Mouse (Mus musculus) kidney, adult 9 months (tissue): ENCODE measurements around the gene Mfsd6.
"Not testable (repeated sequence)": the region's sequence is repeated elsewhere in the genome, so short reads cannot be mapped to it uniquely, and the experiment has no call there.

Source experiments
- DNase-seq: peaks from one replicate; pipeline ENCODE4 v3.0.0; 2022

Mfsd6 gene

DNA sequence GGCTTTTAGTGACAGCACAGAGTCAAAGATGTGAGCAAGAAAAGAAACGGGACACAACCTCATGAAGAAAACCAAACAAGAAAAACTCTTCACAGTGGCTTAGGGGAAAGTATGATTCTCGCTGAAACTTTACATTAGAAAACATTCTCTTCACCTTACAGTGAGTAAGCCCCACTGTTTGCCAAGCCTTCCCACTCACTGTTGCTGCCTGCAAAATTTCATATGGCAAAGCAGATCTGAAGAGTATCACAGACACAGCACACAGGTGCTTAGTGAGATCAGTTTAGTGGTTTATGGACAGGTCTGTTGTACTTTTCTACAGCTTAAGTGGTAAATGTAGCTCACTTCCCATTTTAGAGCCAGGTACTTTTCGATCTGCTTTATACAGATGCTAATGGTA, 20.2 kb downstream of the Mfsd6 start:
- DNase-seq: no peak

DNA sequence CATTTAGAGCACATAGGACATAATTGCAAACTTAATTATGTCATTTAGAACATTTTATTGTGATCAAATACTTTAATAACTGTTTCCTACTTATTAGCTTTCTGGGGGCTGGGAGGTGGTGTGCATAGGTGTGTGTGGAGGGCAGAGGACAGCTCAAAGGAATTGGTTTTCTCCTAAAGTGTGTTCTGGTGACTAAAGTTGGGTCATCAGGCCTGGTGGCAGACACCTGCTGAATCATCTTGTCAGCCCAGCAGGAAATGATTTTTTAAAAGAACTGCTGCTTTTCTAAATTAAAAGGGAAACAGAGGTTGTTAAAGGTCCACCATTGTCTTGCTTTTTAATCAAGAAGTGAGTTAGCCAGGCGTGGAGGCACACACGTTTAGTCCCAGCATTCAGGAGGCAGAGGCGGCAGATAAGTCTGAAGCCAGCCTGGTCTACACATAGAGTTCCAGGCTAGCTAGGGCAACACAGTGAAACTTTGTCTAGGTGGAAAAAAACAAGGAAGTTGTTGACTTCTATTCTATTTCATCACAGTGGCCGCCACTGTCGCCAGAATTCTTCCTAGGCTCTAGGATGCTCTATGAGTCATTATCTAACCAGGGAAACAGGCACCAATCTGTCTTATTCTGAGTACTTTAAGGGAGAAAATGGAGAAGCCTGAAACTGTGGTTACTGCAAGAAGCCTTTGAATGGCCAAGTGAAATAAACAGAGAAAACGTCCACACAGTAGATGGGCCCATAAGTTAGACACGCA, 24.3 kb downstream of the Mfsd6 start:
- DNase-seq: no peak

DNA sequence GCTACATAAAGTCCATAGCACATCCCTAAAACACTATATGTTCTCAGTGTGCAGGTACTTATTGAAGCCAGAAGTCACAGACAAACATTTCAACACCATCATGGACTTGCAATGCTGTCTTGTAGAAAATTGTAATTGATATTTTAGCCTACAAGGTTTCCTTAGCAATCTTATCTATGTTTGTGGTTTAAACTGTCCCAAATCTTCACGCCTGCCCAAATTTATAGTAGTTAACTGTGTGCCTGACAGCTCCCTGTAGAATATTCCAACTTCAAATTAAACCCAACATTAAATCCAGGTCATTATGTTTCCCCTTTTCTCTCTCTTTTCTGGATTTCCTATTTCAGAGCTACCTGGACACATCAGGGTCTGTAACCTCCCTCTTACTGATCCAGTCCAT, 25.3 kb downstream of the Mfsd6 start:
- DNase-seq: no peak

DNA sequence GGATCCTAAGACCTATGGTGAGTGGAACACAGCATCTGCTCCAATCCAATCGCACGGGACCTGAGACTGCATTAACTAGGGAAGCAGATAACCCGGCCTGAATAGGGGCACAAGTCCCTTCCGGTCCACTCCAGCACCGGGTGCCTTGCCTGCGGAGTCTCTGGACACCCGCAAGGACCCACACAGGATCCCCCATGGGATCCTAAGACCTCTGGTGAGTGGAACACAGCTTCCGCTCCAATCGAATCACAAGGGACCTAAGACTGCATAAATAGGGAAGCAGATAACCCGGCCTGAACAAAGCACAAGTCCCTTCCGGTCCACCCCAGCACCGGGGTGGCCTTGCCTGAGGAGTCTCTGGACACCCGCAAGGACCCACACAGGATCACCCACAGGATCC, 32.8 kb downstream of the Mfsd6 start:
- not testable (repeated sequence) for DNase-seq

DNA sequence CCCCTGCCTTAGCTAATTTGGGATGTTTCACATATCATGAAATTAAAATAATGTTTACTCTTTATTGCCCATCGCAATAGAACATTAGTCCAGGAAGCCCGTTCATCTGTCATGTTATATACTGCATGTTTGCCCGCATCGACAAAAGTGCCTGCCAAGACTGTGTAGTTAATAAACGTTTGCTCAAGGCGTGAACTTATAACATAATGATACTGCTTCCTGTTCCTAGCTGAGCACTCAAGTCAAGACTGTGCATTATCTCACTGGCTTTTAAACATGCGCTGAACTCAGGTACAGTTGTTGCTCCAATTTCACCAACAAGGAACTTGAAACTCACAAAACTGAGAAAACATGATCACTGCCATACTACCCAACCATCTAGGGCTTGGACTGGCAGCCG, 39.6 kb downstream of the Mfsd6 start:
- DNase-seq: no peak

DNA sequence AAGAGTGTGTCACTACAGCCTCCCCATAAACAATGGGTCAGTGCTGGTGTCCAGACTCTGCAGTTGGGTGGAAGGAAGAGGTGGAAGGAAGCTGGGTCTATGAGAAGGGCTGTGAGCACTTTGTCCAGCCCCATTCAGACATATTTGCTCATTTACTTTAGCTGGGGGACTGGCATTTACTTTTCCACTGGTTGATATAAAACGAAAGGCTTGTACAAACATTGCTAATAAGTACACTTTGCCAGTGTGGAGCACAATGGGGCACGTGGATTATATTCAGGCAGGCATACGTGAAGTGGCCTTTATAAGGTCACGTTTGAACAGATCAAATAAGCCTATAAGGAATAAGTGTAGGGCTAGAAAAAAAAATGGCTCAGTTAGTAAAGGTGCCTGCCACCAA, 43.7 kb downstream of the Mfsd6 start:
- no peak for DNase-seq

DNA sequence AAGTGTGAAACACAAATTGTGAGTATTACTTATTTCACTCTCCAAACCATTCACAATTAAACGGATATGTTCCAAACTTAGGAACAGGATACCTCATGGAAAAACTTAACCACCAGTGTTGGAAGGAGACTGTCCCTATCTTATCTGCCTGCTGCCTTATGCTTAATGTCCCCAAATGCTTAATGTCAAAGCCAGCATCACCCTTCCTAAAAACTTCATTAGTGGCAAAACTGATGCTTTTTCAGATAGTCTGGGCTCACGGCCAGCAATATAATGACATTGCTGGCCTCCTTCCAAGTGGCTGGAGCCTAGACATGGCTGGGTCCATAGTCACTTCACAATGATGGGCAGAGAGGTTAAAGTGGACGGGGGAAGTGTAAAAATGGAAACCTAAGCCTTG, 50.6 kb downstream of the Mfsd6 start:
- peak; percentile 32 for DNase-seq

DNA sequence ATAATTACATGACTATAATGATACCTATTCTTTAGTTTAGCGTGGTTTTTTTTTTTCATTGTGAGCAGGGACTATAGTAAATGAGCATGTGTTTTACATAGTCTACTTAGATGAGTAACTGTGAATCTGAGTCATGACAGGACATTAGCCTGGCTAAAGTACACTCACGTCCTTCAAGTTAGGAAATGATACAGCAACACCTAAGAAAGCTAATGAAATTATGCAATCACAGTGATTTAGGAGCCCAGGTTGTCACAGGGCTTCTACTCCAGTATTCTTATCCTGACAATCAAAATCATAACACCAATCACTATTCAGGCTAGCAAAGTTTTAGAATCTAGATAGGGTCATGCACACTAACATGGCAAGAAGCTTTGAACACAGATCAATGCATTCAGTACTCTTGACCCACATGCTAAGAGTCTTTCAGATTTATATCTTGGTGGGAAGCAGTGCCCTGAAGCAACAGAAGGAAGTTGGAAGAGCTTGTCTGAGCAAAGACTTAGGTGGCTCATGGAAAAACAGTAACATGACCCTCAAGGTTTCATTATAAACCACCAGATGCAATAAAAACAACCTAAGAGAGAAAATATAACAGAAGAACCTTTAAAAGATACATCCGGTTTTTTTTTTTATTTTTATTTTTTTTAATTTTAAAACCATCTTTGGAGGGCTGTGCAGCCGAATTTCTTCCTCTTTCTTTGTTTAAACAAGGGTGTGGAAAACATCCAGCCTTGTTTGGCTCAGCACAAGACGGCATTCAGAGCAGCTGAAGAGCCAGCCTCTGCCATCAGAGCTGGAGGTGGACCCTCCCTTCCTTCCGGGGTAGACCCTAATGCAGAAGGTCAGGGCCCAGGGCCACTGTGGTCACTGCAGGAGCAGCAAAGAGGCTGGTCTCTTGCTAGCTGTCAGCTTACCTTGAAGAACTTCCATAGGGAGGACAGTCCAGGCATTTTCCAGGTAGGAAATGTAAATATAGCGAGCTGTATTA, 51.4 kb downstream of the Mfsd6 start:
- DNase-seq: peak; percentile 11

DNA sequence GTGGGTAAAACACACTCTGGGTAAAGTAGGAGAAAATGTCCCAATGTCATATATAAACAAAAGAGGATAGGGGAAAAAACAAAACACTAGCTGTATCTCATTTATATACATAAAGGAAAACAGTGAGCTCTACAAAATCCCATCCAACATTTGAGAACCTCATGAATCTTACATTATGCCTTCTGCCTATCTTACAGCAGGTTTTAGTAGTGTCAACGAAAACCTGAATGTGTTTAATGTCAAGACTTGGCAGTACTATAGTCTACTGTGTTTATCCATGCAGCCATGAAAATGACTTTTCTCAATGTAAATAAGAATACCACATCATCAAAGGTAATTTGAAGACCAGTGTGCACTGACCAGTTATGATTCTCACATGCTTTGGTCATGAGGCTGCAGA, 57.3 kb downstream of the Mfsd6 start:
- DNase-seq: no peak

DNA sequence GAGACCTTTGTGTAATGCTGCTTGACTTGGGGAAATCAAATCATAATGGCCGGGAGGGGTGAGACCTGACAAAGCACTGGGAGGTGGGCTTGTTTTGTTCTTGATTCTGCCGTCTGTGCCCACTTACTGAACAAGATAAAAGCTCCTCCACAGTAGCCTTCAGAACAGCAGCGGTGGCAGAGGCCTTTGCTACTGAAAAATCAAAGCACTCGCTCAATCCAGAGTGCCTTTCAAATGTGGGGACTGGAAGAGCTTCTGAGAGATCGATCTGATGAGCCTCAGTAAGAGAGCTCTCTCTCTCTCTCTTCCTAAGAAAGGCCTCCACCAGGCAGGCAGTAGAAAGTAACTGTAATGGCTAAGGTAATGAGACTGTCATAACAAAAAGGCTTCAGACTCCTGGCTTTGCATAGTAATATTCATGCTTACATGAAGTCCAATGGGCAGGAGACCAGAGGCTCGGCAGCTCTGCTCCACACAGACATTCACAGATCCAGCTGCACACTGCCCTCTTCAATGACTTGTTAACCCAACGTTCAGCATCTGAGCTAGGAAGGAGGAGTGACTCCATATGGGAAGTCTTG, 58.4 kb downstream of the Mfsd6 start:
- DNase-seq: no peak

DNA sequence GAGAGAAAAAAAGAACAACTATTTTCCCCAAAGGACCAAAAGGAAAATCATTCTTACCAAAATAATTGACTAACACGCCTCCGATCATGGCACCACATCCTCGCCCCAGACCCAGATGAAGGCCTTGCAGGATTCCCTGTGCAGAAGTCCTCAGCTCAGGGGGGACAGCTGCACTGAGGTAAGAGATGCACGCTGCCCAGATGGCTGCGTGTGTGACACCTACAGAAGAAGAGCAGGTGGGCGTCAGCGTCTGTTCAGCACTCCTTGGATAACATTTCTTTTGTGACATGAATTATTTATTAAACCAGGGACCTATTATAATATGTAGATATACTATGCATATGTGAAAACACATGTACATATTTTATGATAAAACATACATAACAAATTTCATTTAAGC, 64.0 kb downstream of the Mfsd6 start:
- no peak for DNase-seq

DNA sequence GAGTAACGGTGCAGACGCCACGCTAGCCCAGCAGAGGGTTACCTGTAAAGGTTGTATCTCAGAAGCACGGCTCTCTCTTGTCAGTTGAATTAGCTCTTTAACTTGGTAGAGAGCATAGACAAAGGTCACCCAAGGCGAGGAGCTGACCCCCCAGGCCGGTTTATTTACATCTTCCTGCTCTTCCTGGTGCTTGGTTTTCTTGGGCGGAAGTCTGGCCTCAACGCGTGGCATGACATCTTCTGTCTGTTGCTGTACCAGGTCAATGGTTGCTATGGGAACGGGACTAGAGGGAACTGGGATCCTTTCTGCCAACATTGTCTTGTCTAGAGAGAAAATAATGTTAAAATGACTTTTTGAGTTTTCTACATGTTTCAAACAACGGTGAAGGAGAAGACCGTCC, 66.5 kb downstream of the Mfsd6 start:
- DNase-seq: no peak

DNA sequence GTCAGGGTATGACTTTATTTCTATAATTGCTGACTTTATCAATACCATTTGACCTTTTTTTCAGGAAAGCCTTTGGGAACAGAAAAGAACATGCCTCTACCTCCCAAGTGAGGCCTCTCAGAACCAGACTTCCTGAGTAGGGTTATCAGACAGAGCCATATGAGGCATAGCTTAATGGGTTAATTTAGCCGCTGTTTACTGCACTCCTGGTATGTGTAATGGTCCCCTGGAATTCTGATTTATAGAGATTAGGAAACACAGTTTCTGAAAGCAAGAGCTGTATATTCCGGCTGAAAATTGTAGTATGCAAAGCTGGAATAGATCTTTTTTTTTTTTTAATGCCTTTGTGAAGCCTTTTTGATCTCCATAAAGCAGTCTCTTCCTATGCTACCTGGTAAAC, 67.0 kb downstream of the Mfsd6 start:
- DNase-seq: no peak

DNA sequence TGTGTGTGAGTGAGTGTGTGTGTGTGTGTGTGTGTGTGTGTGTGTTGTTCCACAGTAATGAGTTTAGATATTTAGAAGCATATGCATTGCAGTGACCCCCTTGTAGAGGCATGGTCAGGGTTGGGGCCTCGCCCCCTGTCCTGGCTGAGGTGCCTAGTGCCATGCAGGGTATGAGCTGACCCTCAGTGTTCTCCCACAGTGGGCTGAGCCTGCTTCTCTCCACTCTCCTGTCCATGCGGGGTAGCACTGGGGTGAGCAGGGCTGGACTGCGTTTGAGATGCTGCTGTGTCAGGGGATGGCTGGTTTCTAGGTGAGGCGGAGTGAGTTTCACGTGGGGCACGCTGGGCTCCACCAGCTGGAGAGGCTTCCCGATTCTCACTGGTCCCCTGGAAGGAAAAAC, 69.1 kb downstream of the Mfsd6 start:
- DNase-seq: no peak

DNA sequence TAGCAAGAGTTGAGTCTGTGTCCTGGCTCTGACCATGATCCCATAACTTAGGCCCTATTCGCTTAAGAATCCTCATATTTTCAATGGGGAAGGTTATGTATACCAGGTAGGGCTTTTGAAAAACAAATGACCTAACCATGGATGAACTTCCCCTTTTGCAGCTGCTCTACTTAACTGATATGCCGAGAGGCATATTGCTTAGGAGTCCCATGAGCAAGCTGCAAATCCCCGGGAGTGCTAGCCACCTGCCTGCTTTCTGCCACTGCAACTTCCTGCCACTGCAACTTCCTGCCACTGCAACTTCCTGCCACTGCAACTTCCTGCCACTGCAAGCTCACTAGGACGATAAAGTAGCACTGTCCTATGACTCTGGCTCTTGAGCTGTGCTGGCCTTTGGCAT, 72.1 kb downstream of the Mfsd6 start:
- DNase-seq: no peak

DNA sequence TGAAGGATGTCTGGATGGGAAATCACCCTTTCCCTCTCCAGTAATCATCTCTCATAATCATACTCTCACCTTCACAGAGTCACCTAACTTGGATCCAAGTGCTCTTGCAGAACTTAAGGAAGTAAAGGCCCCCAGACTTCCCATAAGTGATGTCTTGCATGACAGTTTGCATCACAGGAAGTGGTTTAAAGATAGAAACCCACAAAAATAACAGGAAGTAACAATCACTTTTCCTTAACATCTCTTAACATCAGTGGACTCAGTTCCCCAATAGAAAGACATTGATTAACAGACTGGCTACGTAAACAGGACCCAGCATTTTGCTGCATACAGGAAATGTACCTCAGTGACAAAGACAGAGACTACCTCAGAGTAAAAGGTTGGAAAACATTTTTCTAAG, 73.9 kb downstream of the Mfsd6 start:
- no peak for DNase-seq

DNA sequence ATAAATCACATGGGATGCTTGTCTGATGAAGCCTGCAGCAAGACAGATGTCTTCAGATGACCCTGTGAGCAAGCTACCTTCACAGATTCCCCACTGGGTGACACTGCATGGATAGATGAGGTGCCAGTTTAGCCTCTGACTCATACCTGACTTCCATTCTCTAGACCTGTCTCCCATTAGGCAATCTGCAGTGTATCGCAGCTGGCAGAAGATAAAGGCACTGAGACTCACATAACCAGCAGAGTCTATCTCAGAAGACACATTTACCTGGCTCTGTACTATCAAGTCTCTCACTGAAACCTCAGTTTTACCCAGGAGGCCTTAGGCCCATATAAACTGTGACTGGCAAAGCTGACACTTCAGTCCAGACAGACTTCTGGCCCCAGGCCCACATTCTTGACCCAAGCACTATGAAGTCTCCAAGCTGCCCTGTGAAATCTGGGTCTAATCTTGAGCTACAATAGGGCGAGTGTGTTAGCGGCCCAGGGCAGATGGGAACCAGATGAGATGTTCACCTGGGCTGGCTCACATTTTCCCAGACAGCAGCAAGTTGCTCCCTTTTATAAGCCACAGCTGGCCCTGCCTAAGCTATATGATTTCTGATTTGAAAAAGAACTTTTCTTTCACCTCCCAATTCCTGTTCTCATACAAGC, 74.5 kb downstream of the Mfsd6 start:
- no peak for DNase-seq

DNA sequence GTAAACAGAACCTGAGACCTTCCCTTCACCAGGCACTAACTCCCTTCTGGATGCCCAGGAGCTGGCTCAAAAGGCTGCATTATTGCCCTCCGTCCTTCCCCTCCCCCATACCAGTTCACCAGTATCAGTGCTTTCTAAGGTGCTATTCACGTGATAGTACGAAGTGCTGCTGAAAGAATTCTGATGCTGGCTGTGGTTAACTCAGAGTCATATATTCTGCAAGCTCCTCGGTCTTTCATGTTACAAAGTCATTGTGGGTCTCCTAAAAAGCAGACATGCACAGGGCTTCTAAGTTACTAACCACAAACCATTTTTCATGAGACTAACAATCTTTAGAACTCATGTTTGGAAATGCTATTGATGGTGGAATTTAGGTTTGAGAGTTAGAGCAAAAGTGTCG, 77.2 kb downstream of the Mfsd6 start:
- no peak for DNase-seq

DNA sequence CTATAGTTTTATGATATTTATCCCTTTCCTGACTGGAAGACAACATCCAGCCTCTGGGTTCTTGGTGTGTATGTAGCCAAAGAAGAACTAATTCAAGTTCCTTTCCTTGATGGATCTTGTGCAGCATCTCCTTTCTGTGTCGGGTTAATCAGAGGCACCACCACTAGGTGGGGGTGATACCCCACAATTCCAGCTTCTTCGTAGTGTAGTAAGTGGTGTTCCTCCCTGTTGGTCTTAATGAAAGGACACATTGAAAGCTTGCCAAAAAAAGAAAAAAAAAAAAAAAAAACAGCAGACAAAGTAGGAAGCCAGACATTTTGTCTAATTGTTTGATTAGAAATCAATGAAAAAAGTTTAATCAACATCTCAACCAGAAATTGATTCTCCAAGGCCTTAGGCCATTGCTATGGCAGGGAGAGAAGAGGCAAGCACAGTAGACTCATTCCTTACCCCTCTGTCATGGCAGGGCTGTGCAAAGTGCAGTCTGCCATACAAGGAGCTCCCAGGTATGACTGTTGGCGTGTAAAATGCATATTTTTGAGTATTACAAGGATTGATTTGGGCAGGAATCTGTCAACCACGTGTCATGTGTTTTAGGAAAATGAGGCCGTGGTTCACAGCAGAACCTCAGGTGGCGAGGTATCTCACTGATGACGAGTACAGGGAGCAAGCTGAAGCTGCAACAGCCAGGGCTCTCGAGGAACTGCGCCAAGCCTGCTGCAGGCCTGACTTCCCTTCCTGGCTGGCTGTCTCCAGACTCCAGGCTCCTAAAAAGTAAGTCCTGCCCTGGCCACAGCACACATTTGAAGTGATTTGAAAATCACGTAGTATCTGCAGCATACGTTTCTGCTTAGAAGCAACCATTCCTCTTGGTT, 78.9 kb downstream of the Mfsd6 start:
- peak; percentile 86 for DNase-seq

DNA sequence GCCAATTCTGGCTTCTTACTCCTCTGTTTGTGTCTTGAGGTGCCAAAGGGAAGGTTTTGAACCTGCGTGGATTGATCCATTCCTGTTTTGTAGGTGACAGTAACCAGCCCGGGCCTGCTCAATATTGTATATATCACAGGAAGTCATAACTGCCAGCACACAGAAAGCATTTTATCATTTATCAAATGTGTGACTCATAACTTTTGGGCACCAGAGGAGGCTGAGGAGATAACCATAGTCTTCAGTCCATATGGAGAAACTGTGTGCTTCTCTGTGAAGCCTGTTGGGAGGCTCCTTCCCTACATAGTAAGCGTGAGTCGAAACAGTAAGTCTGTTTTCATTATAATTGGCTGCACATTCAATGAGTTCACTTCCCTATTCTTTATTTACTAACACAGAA, 86.5 kb downstream of the Mfsd6 start:
- DNase-seq: no peak

DNA sequence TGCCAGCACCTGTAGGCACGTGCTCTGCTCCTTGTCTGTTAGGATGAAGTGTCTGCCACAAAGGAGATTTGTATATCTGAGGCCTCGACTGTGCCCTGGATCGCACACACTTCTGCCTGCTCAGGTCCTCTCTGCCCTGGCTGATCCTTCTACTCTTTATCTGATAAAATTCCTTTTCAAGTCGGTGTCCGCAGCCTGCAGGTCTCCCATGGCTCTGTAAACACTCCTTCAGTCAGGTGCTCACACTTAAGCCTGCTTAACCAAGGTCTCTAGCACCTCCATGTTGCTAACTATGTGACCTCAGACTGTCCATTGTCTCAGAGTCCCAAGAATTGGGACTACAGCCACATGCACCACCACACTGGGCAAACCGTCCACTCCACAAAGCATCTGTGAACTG, 87.0 kb downstream of the Mfsd6 start:
- no peak for DNase-seq

DNA sequence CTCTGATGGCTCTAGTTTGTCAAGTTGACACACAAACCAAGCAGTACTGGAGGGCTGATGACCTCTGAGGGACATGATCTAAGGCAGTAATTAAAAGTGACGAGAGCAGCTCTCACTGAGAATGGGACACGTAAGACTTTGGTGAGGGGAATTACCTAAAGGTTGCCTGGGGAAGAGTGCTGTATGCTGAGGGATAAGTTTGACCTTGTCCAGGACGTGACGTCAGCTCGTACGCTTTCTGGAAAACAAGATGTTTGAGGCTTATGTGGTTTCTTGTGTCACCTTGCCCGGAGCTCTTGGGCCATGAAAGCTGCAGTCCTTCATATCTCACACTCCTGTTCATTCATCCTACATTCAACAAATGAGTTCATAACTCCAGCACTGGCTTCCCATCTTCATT, 88.2 kb downstream of the Mfsd6 start:
- DNase-seq: no peak
